Mouse (Mus musculus): ENCODE data around the gene Olfr279.

Olfr279 gene

GRCm38 (mm10) chr15:98546843-98547242 is 54.6 kb downstream of the Olfr279 start:
- no peak for ATAC-seq (ENCODE audit: low TSS enrichment)

Measured in frontal cortex, adult (tissue).